Mouse (Mus musculus): ENCODE results near the gene Fam196b.

Fam196b gene

DNA sequence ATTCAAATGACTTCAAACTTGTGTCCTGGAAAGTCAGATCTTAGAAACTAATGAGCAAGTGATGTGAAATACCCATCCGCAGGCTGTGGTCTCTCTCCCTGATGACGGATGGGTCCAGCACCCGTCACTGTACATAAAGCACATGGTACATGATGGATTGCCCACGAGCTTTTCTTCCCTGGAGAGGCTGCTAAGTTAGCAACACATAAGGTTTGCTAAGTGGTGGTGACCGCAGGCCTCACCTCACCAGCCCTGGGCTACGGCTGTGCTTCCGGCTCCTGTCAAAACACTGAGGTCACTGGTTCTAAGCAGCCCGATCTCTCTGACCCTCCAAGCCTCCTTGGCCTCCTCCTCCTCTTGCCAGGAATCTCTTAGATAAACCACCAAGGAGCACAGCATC lies 91.7 kb downstream of the Fam196b start:
- DNase-seq (ENCODE audit: low spot score): no peak

GRCm38 (mm10) chr11:34406850-34407249 lies 92.2 kb downstream of the Fam196b start:
- DNase-seq (ENCODE audit: low spot score): no peak

GRCm38 (mm10) chr11:34415884-34416618 lies 101.4 kb downstream of the Fam196b start:
- DNase-seq (ENCODE audit: low spot score): no peak

- DNase-seq (ENCODE audit: low spot score): no peak
Measured at GRCm38 (mm10) chr11:34416619-34416979, 102.0 kb downstream of the Fam196b start.

- DNase-seq (ENCODE audit: low spot score): no peak
Measured at GRCm38 (mm10) chr11:34421061-34421460, 106.4 kb downstream of the Fam196b start.

DNA sequence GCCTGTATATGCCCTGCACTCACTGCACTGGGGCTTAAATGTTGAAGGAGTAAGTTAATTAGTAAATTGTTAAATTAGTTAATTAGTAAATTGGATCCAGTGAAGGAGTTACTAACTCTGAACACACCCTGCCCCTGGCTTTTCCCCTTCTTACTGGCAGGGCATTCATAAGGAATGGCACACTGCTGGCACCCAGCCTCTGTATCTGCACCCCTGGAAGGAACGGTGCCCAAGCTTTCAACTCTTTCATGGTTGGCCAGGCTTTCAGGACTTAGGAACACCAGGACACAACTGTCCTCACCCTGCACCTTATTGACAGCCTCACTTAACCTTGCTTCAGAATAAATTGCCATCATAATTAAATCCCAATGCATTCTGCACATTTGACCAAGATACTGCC lies 109.9 kb downstream of the Fam196b start:
- DNase-seq (ENCODE audit: low spot score): no peak

DNA sequence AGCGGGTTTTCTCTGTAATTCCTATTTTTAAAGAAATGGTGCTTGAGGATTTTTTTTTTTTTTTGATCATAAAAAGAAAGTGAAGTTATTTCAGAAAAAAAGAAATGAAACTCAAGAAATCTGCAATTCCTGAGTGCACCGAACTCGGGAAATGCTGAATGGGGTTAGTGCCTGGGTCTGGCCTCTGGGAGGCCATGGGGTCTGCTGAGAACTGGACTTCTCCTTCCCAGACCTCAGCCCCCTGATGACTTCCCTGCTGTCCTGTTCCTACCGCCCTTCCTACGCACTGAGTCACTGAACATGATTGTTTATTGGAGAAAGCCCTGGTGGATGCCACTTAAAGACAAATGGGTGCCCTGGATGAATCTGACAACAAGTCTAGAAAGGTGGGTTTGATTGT lies 112.6 kb downstream of the Fam196b start:
- no peak for DNase-seq (ENCODE audit: low spot score)

DNA sequence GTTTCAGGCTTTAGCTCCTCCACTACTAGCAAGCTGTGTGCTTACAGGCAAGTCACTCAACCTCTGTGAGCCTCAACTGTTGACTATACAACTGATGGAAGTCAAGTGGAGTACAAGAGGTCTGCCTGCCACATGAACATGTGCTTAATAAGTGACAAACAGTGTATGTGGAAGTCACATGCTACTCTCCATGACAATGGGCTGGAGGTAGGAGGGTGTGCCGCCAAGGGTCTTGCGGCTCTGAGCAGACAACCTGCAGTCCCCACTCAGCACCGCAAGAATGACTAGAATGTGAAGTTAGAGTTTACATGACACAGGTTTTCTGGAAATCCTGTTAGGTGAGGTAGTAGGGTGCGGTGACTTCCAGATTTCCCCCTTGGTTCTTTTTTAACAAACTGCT lies 116.3 kb downstream of the Fam196b start:
- no peak for DNase-seq (ENCODE audit: low spot score)

- DNase-seq (ENCODE audit: low spot score): no peak
Measured at GRCm38 (mm10) chr11:34431371-34431770, 116.7 kb downstream of the Fam196b start.

DNA sequence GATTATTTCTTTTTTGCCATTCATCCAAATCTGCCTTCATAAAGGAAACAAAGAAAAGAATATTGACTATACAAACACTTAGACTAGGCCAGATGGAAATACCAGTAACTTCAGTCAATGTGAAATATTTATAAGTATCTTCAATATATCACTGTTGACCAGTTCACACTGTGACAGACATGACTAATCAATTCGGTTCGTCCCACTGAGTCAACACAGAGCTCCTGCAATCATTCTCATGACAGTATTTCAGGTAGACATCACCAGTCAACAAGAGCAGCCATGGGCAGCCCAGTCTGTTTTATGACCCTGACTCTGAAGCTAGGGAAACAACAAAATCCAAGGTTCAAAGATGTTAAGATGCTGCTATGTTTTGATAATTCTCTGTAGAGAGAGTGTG lies 117.4 kb downstream of the Fam196b start:
- no peak for DNase-seq (ENCODE audit: low spot score)

- DNase-seq (ENCODE audit: low spot score): no peak
Measured at GRCm38 (mm10) chr11:34437446-34437845, 122.8 kb downstream of the Fam196b start.

DNA sequence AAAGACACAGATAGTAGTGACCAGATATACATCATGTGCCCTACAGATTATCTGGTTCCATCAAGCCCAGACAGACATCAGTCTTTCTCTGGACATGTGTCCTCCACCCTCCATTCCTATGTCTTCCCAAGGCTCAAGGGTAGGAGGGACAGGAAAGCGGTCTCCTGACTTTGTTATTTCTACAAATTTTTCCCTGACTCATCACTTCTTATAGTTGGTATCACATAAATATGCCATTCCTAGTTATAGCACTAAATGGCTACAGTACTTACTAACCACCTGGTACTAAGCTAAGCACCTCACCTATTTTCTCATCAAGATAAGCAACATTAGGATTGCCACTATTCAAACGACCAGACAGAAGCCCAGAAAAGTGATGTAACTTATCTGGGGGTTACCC lies 123.8 kb downstream of the Fam196b start:
- DNase-seq (ENCODE audit: low spot score): no peak

GRCm38 (mm10) chr11:34447891-34448290 lies 133.3 kb downstream of the Fam196b start:
- no peak for DNase-seq (ENCODE audit: low spot score)

DNA sequence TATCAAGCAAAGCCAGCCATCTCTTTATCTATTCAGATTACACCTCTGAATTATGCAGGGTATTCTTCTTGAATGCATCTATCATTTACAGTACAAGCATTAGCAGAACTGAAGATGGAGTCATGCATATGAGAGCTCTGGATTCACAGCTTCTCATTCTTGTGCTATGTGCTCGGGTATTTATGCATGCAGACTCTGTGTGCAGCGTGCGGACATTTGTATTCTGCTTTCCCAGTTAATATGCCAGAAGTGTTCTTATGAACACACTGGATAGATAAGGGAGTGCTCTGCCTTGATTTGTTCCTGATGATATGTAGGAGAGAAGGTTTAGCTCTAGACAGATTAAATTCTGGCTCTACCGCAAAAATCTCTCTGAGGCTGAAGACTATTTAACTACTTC lies 135.3 kb downstream of the Fam196b start:
- DNase-seq (ENCODE audit: low spot score): no peak

DNA sequence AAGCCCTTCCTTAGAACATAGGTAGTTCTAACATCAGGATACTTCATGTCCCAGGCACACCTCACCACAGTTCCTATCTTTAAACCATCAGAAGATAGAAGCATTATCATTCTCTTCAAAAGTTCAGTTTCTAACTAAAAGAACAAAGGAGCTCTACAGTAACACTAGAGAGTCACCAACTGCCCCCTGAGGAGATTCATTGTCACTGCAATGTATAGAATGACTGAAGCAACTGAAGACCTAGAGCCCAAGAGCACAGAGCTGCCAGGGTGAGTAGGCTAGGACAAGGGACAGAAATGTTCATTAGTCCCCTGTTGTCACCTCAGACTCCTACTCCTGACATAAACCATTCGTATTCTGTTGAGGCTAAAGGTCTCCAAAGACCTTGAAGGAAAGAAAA lies 152.4 kb downstream of the Fam196b start:
- DNase-seq (ENCODE audit: low spot score): no peak

GRCm38 (mm10) chr11:34468571-34468970 lies 153.9 kb downstream of the Fam196b start:
- no peak for DNase-seq (ENCODE audit: low spot score)

DNA sequence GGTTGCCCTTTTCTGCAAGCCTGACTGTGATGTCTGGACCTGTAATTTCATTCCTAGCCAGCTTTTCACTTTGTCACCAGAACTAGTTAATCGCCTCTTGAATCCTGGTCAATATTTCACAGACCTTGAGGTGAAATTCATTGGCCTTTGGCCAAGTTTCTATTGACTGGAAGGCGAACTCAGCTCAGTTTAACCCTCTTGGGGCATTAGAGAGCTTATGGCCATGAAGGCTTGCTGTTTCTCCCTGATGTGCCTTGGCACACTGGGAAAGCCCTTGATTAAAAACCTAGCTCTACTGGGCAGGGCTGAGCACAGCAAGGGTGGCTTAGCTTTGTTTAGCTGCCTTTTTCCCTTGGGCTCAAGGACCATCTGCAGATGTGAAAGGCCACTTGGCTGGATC lies 155.2 kb downstream of the Fam196b start:
- no peak for DNase-seq (ENCODE audit: low spot score)

Measured in lung, postnatal 25 days (tissue).